Mouse (Mus musculus): ENCODE measurements around the gene Ewsr1. TPM values are rescaled to one million over a fixed set of nuclear protein-coding genes. Genes with fewer than 3 reads are reported as not detected.

Ewsr1 gene
- total RNA-seq, 2 experiments from 2014 or later: 309 to 316 TPM

DNA sequence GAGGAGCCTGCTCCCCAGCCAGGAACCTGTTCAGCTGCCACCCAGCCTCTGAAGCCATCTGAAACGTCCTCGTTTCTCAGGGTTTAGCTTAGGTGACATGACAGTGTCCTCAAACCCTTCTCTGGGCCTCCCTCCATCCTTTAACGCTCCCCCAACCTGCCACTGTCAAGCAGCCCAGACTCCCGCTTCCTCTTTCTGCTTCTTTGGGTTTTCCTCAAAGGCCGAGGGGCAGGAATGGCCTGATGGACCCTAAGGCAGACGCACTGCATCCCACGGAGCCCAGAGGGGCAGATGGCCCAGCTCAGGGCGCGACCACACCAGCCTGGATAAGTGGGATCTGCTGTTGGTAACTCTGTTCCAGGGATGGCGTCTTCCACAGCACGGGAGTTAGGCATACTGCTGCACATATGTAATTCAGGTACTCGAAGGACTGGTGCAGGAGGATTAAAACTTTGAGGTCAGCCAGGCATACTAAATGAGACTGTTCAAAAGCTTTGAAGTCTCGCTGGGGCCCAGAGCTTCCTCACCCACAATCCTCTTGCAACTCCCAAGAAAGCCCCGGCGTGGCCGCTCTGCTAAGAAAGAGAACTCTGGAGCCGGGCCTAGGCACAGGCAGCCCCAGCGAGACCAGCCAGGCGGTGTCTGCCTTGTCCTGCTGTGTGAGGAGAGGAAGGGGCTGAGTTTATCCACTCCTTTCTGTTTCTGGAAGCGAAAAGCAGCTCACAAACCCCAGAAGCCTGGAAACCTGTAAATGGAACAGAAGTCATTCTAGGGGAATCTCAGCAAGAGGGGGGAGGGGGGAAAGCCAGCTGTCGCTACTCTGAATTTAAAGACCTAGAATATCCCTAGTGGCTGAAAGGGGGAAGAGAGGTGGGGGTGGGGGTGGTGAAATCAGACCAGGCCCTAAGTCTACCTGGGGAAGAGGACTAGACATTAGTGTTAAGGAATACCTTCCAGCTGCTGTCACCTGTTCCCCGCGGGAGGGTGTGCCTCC is 42.8 kb downstream of the Ewsr1 start:
- TF ChIP-seq CTCF (IDR thresholded peaks at IDR 0.05): no peak; the same call in 1 of the 2 replicates
- Histone ChIP-seq H3K4me3 (no peak overlapping the region; the same call in 1 of the 2 replicates), H3K27ac (peak overlapping the region; percentile 95)
- intact Hi-C loops (cut with DNase I): no loop called here
- no peak for DNase-seq (ENCODE audit: extremely low spot score in 1 of 2, low spot score in 2 of 2)

DNA sequence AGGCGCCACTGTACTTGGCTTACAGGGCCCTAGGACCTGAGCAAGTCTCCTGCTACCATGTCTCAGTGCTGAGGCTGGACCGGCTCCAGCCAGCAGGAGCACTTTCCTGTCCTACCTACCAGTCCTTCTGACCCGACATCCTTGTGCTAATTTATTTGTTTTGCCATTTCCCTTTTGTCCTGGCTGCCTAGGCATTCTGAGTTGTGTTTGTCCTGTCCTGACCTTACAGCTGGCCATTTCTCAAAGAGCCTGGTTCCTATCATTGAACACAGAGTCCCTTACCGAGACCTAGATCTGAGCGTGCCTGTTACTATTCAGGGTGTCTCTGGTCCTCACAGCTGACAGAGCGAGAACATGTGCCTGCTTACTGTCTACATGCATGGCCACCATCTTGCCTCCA is 44.2 kb downstream of the Ewsr1 start:
- H3K27ac ChIP-seq: no peak overlapping the region; the same call in 1 of the 2 replicates
- TF ChIP-seq CTCF (IDR thresholded peaks at IDR 0.05): no peak
- DNase-seq (ENCODE audit: extremely low spot score in 1 of 2, low spot score in 2 of 2): no peak
- H3K4me3 ChIP-seq: no peak overlapping the region
- intact Hi-C loops (cut with DNase I): no loop called here

DNA sequence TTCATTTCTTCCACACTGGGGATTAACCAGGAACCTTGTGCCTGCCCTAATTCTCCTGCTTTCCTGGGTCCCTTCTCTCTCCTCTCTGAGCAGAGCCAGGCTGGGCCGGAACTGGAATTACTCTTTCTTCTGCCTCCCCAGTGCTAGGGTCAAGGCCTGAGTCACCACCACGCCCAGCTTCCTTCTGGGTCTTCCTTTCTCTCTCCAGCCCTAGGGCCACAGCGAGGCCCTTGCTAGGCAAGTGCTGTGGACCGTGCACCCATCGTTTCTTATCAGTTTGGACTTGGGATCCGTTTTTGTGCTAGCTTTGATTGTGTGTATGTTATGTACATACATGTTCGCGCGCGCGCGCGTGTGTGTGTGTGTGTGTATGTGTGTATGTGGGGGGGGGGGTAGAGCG is 44.9 kb downstream of the Ewsr1 start:
- intact Hi-C loops (cut with DNase I): no loop called here
- no peak for TF ChIP-seq CTCF (IDR thresholded peaks at IDR 0.05)
- no peak for DNase-seq (ENCODE audit: extremely low spot score in 1 of 2, low spot score in 2 of 2)
- no peak overlapping the region for H3K27ac ChIP-seq
- H3K4me3 ChIP-seq: no peak overlapping the region

DNA sequence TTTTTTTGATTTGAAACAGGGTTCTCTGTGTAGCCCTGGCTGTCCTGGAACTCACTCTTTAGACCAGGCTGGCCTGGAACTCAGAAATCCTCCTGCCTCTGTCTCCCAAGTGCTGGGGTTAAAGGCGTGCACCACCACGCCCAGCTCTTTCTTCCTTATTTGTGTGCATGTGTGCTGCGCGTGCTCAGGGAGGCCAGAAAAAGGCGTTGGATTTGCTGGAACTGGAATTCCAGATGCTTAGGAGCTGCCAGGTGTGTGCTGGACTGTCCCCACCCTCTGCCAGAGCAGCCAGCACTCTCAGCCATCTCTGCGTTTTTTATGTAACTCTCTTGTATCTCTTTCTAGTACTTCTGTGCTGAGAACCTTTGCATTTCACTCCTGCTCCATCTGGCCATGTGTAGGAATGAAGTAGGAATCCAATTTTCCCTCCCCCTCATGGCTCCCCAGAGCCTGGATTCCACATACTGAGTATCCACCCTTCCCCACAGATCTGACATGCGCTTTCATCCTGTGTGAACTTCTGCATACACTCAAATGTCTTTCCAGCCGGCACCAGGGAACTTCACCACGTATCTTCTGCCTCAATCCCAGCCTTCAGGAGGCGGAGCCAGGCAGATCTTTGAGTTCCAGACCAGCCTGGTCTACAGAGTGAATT is 46.7 kb downstream of the Ewsr1 start:
- peak; percentile 46 to 51 for DNase-seq (ENCODE audit: extremely low spot score in 1 of 2, low spot score in 2 of 2)
- Histone ChIP-seq H3K4me3 (no peak overlapping the region), H3K27ac (peak overlapping the region; percentile 79)
- TF ChIP-seq CTCF (IDR thresholded peaks at IDR 0.05): no peak
- intact Hi-C loops (cut with DNase I): loop anchor here (1.0 kb wide), 1 partner anchor 17 kb away; no protein-coding TSS in a partner anchor

DNA sequence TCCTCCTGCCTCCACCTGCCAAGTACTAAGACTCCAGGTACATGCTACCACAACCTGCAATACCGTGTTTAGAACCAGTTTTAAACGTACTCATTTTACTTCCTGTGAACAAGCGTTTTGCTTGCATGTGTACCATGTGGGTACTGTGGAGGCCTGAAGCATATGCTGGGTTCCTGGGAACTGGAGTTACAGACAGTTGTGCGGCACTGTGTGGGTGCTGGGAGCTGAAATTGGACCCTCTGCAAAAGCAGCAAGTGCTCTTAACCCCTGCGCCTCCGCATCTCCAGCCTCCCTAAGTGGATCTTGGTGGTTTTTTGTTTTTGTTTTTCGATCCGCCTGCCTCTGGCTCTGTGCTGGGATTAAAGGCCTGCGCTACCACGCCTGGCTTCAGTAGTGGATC is 47.4 kb downstream of the Ewsr1 start:
- TF ChIP-seq CTCF (IDR thresholded peaks at IDR 0.05): no peak
- Histone ChIP-seq H3K4me3 (no peak overlapping the region), H3K27ac (peak overlapping the region; percentile 79; the same call in 1 of the 2 replicates)
- DNase-seq (ENCODE audit: extremely low spot score in 1 of 2, low spot score in 2 of 2): no peak
- intact Hi-C loops (cut with DNase I): loop anchor here (1.0 kb wide), 1 partner anchor 16 kb away; no protein-coding TSS in a partner anchor

DNA sequence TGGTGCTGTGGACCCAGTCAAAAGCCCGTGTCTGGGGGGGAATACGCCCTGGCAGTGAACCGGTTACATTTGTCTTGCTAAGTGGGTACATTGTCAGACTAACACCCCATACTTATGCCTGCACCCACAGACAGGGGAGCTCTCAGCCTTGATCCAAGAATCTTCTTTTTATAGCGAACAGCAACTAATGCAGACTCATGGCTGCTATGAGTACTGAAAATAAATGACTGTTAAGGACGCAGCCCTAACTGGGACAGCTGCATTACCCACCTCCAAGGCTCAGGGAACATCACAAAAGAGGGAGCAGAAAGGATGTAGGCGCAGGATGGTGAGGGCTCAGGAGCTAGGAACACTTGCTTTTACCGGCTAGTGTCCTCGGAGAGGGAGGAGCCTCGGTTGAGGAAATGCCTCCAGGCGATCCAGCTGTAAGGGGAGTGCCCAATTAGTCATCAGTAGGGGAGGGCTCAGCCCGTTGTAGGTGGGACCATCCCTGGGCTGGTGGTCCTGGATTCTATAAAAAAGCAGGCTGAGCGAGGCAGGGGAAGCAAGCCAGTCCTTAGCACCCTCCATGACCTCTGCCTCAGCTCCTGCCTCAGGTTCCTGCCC is 52.6 kb downstream of the Ewsr1 start:
- peak; percentile 33 for TF ChIP-seq CTCF (IDR thresholded peaks at IDR 0.05)
- DNase-seq (ENCODE audit: extremely low spot score in 1 of 2, low spot score in 2 of 2): peak in 1 of 2 experiments; percentile 44
- intact Hi-C loops (cut with DNase I): loop anchor here (1.0 kb wide), 1 partner anchor 18 kb away; no protein-coding TSS in a partner anchor
- Histone ChIP-seq H3K4me3 (no peak overlapping the region), H3K27ac (peak overlapping the region; percentile 47)

DNA sequence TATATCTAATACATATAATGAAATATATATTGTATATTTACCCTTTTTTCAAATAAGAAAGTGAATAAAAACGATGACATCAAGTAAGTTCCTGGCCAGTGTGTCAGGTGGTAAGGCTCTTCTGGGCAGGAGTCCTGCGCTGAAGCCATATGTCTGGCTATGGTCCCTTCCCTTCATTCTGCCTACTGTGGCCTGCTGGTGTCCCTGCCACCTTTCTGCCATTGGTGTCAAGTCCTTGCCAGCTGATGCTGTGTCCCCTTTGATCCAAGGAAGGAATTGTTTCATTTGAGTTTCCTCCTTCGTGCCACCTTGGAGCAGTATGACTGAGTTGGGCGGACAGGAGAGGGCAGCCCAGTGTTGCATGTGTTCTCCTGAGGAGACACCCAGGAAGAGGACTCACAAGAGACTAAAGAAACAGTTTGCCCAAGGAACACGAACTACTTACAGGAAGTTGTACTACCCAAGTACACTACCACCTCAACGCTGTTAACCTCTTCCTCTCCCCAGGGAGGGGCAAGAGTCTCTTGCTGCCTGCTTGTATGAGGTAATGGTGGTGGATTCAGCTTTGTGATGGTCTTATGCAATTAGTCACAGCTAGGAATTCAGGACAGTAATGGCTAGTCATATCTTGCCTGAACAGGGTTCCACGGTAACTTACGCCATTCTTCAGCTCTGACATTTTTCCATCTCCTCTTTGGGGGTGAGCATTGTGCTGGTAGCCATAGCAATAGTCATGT is 56.3 kb downstream of the Ewsr1 start:
- peak overlapping the region; percentile 16; the same call in 1 of the 2 replicates for H3K27ac ChIP-seq
- DNase-seq (ENCODE audit: extremely low spot score in 1 of 2, low spot score in 2 of 2): no peak
- H3K4me3 ChIP-seq: no peak overlapping the region
- intact Hi-C loops (cut with DNase I): no loop called here
- TF ChIP-seq CTCF (IDR thresholded peaks at IDR 0.05): no peak

DNA sequence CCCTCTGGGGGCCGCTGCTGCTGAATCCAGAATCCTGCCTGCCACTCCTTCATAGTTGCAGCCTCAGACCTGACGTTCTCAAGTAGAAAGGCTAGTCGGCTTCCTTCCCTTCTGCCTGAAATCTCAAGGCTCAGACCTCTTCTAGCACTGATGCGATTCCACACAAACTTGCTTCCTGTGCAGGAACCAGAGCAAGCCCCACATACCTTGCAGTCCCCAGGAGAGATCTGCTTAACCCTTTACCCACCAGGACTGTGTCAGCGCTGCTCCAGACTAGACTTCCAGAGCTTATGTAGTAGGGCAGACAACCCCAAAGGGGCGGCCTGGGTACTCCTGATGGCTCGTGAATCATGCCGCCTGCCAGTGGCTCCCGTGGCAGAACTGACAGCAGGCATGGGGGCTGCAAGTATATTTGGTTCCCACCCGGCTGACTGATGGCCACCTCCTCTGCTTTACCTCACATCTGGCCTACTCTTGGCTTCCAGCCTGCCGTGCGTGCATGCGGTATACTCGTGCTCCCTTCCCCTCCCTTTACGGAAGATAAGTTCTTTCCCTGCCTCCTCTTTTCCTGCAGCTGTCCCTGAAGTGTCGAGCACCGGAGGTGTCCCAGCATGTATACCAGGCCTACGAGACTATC is 57.8 kb downstream of the Ewsr1 start:
- TF ChIP-seq CTCF (IDR thresholded peaks at IDR 0.05): no peak
- DNase-seq (ENCODE audit: extremely low spot score in 1 of 2, low spot score in 2 of 2): peak; percentile 68 to 80
- H3K27ac ChIP-seq: peak overlapping the region; percentile 85
- intact Hi-C loops (cut with DNase I): no loop called here
- H3K4me3 ChIP-seq: no peak overlapping the region

DNA sequence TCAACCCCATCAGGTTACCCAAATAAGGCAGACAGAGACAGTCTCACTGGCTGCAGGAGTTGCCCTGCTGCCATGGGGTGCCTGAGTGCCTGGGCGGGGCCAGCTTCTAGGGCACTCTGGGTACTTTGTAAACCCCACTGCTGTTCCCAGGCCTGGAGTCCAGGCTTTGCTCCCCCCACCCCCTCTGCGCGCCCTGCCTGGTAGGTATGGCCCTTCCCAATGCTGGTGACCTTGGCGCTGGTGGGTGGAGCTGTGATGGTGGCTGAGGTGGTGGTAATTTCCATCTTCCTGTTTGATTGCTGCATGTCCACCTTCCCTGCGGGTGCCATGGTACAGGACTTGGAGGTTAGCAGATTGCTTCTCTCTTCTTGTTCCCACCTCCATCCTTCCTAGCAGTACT is 58.5 kb downstream of the Ewsr1 start:
- intact Hi-C loops (cut with DNase I): no loop called here
- H3K4me3 ChIP-seq: no peak overlapping the region
- H3K27ac ChIP-seq: peak overlapping the region; percentile 85
- no peak for TF ChIP-seq CTCF (IDR thresholded peaks at IDR 0.05)
- DNase-seq (ENCODE audit: extremely low spot score in 1 of 2, low spot score in 2 of 2): no peak

DNA sequence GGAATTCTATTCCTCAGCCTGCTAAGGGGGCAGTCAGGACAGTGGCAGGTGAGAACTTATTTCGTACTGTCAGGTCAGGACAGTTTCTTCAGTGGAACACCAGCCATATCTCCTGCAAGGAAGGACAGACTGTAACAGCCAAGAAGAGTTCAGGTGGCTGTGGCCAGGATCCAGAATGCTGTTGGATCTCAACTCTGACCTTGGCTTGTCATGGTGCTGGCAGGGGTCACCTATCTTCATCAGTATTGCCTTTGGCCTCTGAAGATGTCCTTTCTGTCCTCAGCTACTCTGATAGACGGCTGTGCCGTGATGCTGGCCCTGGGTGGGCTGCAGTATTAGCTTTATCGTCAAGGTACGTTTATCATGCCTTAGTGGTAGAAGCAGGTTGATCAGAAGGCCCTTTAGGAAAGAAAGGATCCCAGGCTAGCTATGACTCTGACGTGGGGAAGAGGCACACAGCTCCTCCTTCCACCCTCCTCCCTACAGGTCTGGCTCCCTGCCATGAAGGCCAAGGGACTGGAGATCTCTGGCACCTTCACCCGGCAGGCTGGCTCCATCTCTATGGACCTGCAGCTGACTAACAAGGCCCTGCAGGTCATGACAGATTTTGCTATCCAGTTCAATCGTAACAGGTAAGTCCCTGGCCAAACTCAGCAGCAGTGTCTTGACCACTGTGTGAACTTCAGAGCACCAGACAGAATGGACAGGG is 61.8 kb downstream of the Ewsr1 start:
- intact Hi-C loops (cut with DNase I): no loop called here

More for the DNA sequence above, 61.8 kb downstream of the Ewsr1 start:
- Histone ChIP-seq H3K27ac (no peak overlapping the region), H3K4me3 (no peak overlapping the region)
- no peak for DNase-seq (ENCODE audit: extremely low spot score in 1 of 2, low spot score in 2 of 2)
- no peak for TF ChIP-seq CTCF (IDR thresholded peaks at IDR 0.05)

Measured in left cerebral cortex, adult 2 months (tissue).